Mouse (Mus musculus) liver, embryonic 14.5 days (tissue): ENCODE data around the gene Hebp1. TPM values are rescaled to one million over a fixed set of nuclear protein-coding genes. Genes with fewer than 3 reads are reported as not detected.

Experiments
- ATAC-seq: fragments of 200-750 bp; cut with Nextera tagmentation; 2 replicates; pipeline ENCODE4 v1.8.0; 2017; ENCODE audit warnings: moderate number of reproducible peaks, mild to moderate bottlenecking, moderate library complexity; ENCODE audit not compliant: insufficient read depth
- DNase-seq, 3 experiments: peaks; one replicate each; pipeline ENCODE4 v3.0.0-alpha.2; 2012 to 2013; ENCODE audit warnings: low read depth in 3 of 3, low spot score in 3 of 3
- H3K27ac ChIP-seq: fragments of 300-500 bp; sonication (generic); 2 replicates; pipeline ENCODE4 v1.5.1; 2014; ENCODE audit warnings: moderate library complexity, mild to moderate bottlenecking, control low read depth, inconsistent platforms
- H3K27me3 ChIP-seq: fragments of 300-500 bp; sonication (generic); 2 replicates; pipeline ENCODE4 v1.6.1; 2014; ENCODE audit warnings: mild to moderate bottlenecking, low read length, moderate library complexity; ENCODE audit not compliant: control insufficient read depth, insufficient read depth
- H3K36me3 ChIP-seq: fragments of 300-500 bp; sonication (generic); replicated peaks from 2 replicates; pipeline ENCODE4 v1.6.1; 2014; ENCODE audit warnings: low read depth; ENCODE audit not compliant: control insufficient read depth, insufficient read depth
- H3K4me1 ChIP-seq, 2 experiments: fragments of 200-500 bp in 1 of 2; fragments of 300-500 bp in 1 of 2; sonication (generic) in 1 of 2; replicated peaks; 2 replicates each; pipeline ENCODE4 v1.6.1; 2012 to 2014; ENCODE audit warnings: antibody characterized with exemption in 1 of 2, inconsistent platforms in 1 of 2, low read length in 1 of 2; ENCODE audit not compliant: control insufficient read depth in 2 of 2, insufficient read depth in 2 of 2
- H3K4me2 ChIP-seq: fragments of 300-500 bp; sonication (generic); 2 replicates; pipeline ENCODE4 v1.6.1; 2014; ENCODE audit warnings: low read depth, mild to moderate bottlenecking, control low read depth, moderate library complexity
- H3K4me3 ChIP-seq, 2 experiments: fragments of 200-500 bp in 1 of 2; fragments of 300-500 bp in 1 of 2; sonication (generic) in 1 of 2; 2 replicates each; pipeline ENCODE4 v1.5.1; 2012 to 2014; ENCODE audit warnings: low read depth in 2 of 2, low read length in 2 of 2, mild to moderate bottlenecking in 2 of 2, control low read depth in 1 of 2, inconsistent platforms in 1 of 2, moderate library complexity in 1 of 2; ENCODE audit not compliant: insufficient read depth in 1 of 2
- H3K9ac ChIP-seq: fragments of 300-500 bp; sonication (generic); replicated peaks from 2 replicates; pipeline ENCODE4 v1.6.1; 2014; ENCODE audit warnings: mild to moderate bottlenecking, control low read depth, moderate library complexity
- H3K9me3 ChIP-seq: fragments of 300-500 bp; sonication (generic); 2 replicates; pipeline ENCODE4 v1.6.1; 2016; ENCODE audit warnings: low read length, mixed read lengths; ENCODE audit not compliant: control insufficient read depth
- CTCF ChIP-seq: IDR thresholded peaks from 2 replicates; pipeline ENCODE4 v1.5.1; 2016; ENCODE audit warnings: antibody characterized with exemption, low read depth, control low read depth
- EP300 ChIP-seq: IDR thresholded peaks from 2 replicates; pipeline ENCODE4 v1.6.1; 2016; ENCODE audit warnings: antibody characterized with exemption, low read depth
- WGBS: fragments of 180-500 bp; shearing (Covaris S2); extraction: QIAGEN DNeasy Blood & Tissue Kit; methylation state at CpG from one replicate; pipeline ENCODE4 v1.1.7; 2014; ENCODE audit not compliant: insufficient replicate concordance; 5-methylcytosine and 5-hydroxymethylcytosine counted together
- polyA plus RNA-seq, 2 experiments: library from polyadenylated mRNA; depleted of rRNA in 1 of 2; stranded (reverse) in 1 of 2; unstranded in 1 of 2; fragments of >200 nt; fragmentation: Nextera tagmentation in 1 of 2; extraction: Ambion mirVana in 1 of 2; gene quantifications; 2 replicates each; pipeline versions ENCODE4 v1.2.1 to v1.2.3; 2012 to 2014

The Hebp1 gene
- polyA plus RNA-seq, 2 experiments = 70.2 to 198 TPM

- TF ChIP-seq EP300 (no peak), CTCF (no peak)
- no peak for ATAC-seq
- Histone ChIP-seq H3K27me3 (no peaks in the 10 kb centered on the region), H3K9me3 (no peaks in the 10 kb centered on the region), H3K4me3 (peak overlapping the region; percentile 33 to 84), H3K36me3 (no peaks in the 10 kb centered on the region), H3K4me1 (peaks cover 35 to 45% of the 10 kb centered on the region in 2 experiments), H3K4me2 (peak overlapping the region; percentile 84), H3K9ac (peak overlapping the region; percentile 93), H3K27ac (peak overlapping the region; percentile 94)
- WGBS = 75% methylated on average over 16 of the region's 16 CpGs
- DNase-seq = no peak
Observed at GRCm38 (mm10) chr6:135200122-135200957, 2.5 kb upstream of the Hebp1 start.

DNA sequence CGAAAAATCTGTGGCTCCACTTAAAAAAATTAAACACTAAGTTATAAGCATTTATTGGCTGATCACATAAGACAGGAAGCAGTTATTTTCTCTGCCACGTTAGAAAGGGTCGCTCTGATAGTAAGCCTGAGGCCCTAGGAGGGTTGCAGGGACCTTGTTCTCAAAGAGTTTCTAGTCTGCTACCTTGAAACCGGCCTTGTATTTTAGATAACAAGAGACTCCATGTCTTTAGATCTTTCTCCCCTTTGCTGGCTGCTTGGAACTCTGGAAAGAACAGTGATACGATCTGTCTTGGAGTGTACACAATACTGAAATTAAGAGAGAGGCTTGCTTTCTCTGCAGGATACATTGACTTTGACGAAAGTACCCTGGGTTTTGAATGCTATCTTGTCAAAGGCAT is 904 bp upstream of the Hebp1 start:
- H3K4me3 ChIP-seq = peak overlapping the region; percentile 84 to 96
- peak overlapping the region; percentile 84 for H3K4me2 ChIP-seq
- peaks cover 29 to 38% of the 10 kb centered on the region in 2 experiments for H3K4me1 ChIP-seq
- H3K36me3 ChIP-seq = peaks cover 7% of the 10 kb centered on the region; the same call in 1 of the 2 replicates
- no peak for DNase-seq
- no peaks in the 10 kb centered on the region for H3K27me3 ChIP-seq
- peak overlapping the region; percentile 94 for H3K27ac ChIP-seq
- WGBS = 16% methylated on average over 6 of the region's 6 CpGs
- TF ChIP-seq CTCF (no peak), EP300 (no peak)
- no peak for ATAC-seq
- no peaks in the 10 kb centered on the region for H3K9me3 ChIP-seq
- peak overlapping the region; percentile 93 for H3K9ac ChIP-seq

GRCm38 (mm10) chr6:135197446-135197845 is 376 bp downstream of the Hebp1 start:
- Histone ChIP-seq H3K36me3 (peaks cover 12% of the 10 kb centered on the region), H3K4me2 (peak overlapping the region; percentile 84), H3K9ac (peak overlapping the region; percentile 93), H3K27ac (peak overlapping the region; percentile 94), H3K4me3 (peak overlapping the region; percentile 84 to 96), H3K9me3 (no peaks in the 10 kb centered on the region), H3K4me1 (peaks cover 28 to 38% of the 10 kb centered on the region in 2 experiments), H3K27me3 (no peaks in the 10 kb centered on the region)
- no peak for TF ChIP-seq EP300
- TF ChIP-seq CTCF = no peak
- peak; percentile 7; the same call in 1 of the 2 replicates for ATAC-seq
- DNase-seq = no peak
- WGBS = 7% methylated on average over 7 of the region's 7 CpGs

- no peak for TF ChIP-seq CTCF
- peak; percentile 94 for TF ChIP-seq EP300
- H3K9me3 ChIP-seq = no peaks in the 10 kb centered on the region
- peaks cover 28 to 38% of the 10 kb centered on the region in 2 experiments for H3K4me1 ChIP-seq
- H3K27ac ChIP-seq = peak overlapping the region; percentile 94
- peaks cover 12% of the 10 kb centered on the region for H3K36me3 ChIP-seq
- H3K4me3 ChIP-seq = peak overlapping the region; percentile 84 to 96
- peak overlapping the region; percentile 84 for H3K4me2 ChIP-seq
- H3K27me3 ChIP-seq = no peaks in the 10 kb centered on the region
- ATAC-seq (peak; percentile 78), DNase-seq (peak; percentile 86 to 92 (median 87))
- WGBS = 8% methylated on average over 8 of the region's 8 CpGs
- peak overlapping the region; percentile 93 for H3K9ac ChIP-seq
Observed at GRCm38 (mm10) chr6:135196707-135197106, 1.1 kb downstream of the Hebp1 start.

- TF ChIP-seq CTCF (no peak), EP300 (no peak)
- Histone ChIP-seq H3K27ac (peak overlapping the region; percentile 94), H3K4me2 (peak overlapping the region; percentile 84), H3K9me3 (no peaks in the 10 kb centered on the region), H3K4me3 (peak overlapping the region in 1 of 2 experiments; percentile 84; a peak in 2 of 4 replicates), H3K36me3 (peaks cover 12% of the 10 kb centered on the region), H3K4me1 (peaks cover 24 to 29% of the 10 kb centered on the region in 2 experiments), H3K9ac (peak overlapping the region; percentile 93), H3K27me3 (no peaks in the 10 kb centered on the region)
- 45% methylated on average over 4 of the region's 4 CpGs for WGBS
- ATAC-seq = peak; percentile 18; the same call in 1 of the 2 replicates
- DNase-seq = no peak
Observed at GRCm38 (mm10) chr6:135194907-135195306, 2.9 kb downstream of the Hebp1 start.
